Mouse (Mus musculus) brown adipose tissue, adult 24 weeks (tissue): Measurements from ENCODE around the gene Edil3. TPM values are rescaled to one million over a fixed set of nuclear protein-coding genes. Genes with fewer than 3 reads are reported as not detected.
"Not testable (repeated sequence)": the region's sequence is repeated elsewhere in the genome, so short reads cannot be mapped to it uniquely, and the experiment has no call there.

Experiments
- H3K27ac ChIP-seq: fragments of 200-500 bp; replicated peaks from 2 replicates; pipeline ENCODE4 v1.5.1; 2012; ENCODE audit warnings: low read depth, mild to moderate bottlenecking, low read length
- H3K4me1 ChIP-seq: fragments of 200-500 bp; 2 replicates; pipeline ENCODE4 v1.6.1; 2012; ENCODE audit warnings: low read length, mixed read lengths; ENCODE audit not compliant: control insufficient read depth, insufficient read depth, insufficient read length
- H3K4me3 ChIP-seq: fragments of 200-500 bp; 2 replicates; pipeline ENCODE4 v1.5.1; 2012; ENCODE audit warnings: low read depth, mild to moderate bottlenecking, low read length, moderate library complexity; ENCODE audit not compliant: insufficient read depth
- polyA plus RNA-seq: library from polyadenylated mRNA; stranded (reverse); fragments of >200 nt; gene quantifications from 2 replicates; pipeline ENCODE4 v1.2.4, GENCODE M21; 2012; ENCODE audit not compliant: missing spikeins, insufficient read depth, insufficient read length

Edil3 gene
- polyA plus RNA-seq, 1 experiment, result 0.32 TPM

GRCm38 (mm10) chr13:88879960-88880359 is 58.7 kb downstream of the Edil3 start:
- H3K4me3 ChIP-seq, result no peak overlapping the region
- H3K4me1 ChIP-seq, result no peaks in the 10 kb centered on the region
- H3K27ac ChIP-seq, result no peak overlapping the region

DNA sequence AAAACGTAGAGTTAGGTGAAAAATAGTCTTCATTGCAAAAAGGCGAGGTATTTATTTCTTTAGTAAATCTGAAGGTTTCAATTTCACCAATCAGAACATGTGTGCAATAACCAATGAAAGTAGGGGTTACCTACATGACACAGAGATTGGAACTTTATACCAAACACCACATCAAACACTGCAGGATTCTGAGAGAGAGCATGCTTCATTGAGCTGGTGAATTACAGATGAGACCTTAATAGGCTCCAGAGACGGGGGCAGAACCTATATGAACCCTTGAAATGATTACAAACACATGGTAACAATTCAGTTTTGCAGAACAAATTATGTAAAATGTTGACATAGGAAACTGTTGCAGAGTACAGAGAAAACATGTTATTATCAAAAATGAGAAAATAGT is 69.5 kb downstream of the Edil3 start:
- no peak overlapping the region for H3K4me3 ChIP-seq
- no peaks in the 10 kb centered on the region for H3K4me1 ChIP-seq
- H3K27ac ChIP-seq, result no peak overlapping the region

- H3K4me3 ChIP-seq, result no peak overlapping the region
- H3K27ac ChIP-seq, result no peak overlapping the region
- H3K4me1 ChIP-seq, result no peaks in the 10 kb centered on the region
These were observed 78.8 kb downstream of the Edil3 start for GRCm38 (mm10) chr13:88900046-88900445.

- no peak overlapping the region for H3K4me3 ChIP-seq
- H3K4me1 ChIP-seq, result no peaks in the 10 kb centered on the region
- no peak overlapping the region for H3K27ac ChIP-seq
These were observed 86.1 kb downstream of the Edil3 start for GRCm38 (mm10) chr13:88907405-88907804.

- no peak overlapping the region for H3K27ac ChIP-seq
These were observed 86.9 kb downstream of the Edil3 start for GRCm38 (mm10) chr13:88908187-88908586.

DNA sequence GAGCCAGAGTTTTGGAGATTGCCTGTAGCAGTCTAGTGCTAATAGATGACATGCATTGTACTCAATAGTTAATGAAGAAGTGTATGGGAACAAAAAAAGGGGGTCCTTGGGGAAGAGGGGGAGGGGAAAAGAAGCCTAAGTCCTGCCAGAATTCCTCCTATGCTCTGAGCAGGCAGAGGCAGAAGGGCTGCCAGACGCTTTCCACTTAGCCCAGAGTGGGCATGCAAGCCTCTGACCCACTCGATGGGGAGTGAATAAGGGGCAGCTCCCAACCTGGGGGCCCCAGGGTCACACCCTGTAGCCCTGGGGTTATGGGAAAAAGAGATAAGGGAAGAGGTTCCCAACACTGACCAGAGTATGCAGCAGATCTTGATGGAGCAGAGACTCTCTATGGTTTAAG is 95.2 kb downstream of the Edil3 start:
- no peaks in the 10 kb centered on the region for H3K4me1 ChIP-seq
- no peak overlapping the region for H3K4me3 ChIP-seq
- H3K27ac ChIP-seq, result no peak overlapping the region

More at GRCm38 (mm10) chr13:88908187-88908586, 86.9 kb downstream of the Edil3 start:
- Histone ChIP-seq H3K4me1 (no peaks in the 10 kb centered on the region), H3K4me3 (no peak overlapping the region)

- Histone ChIP-seq H3K4me1 (no peaks in the 10 kb centered on the region), H3K27ac (no peak overlapping the region), H3K4me3 (no peak overlapping the region)
These were observed 108.4 kb downstream of the Edil3 start for GRCm38 (mm10) chr13:88929626-88930025.

- no peaks in the 10 kb centered on the region for H3K4me1 ChIP-seq
- no peak overlapping the region for H3K27ac ChIP-seq
- no peak overlapping the region for H3K4me3 ChIP-seq
These were observed 117.3 kb downstream of the Edil3 start for GRCm38 (mm10) chr13:88938564-88938963.

GRCm38 (mm10) chr13:88972355-88972754 is 151.1 kb downstream of the Edil3 start:
- H3K4me1 ChIP-seq, result no peaks in the 10 kb centered on the region
- no peak overlapping the region for H3K27ac ChIP-seq
- no peak overlapping the region for H3K4me3 ChIP-seq

DNA sequence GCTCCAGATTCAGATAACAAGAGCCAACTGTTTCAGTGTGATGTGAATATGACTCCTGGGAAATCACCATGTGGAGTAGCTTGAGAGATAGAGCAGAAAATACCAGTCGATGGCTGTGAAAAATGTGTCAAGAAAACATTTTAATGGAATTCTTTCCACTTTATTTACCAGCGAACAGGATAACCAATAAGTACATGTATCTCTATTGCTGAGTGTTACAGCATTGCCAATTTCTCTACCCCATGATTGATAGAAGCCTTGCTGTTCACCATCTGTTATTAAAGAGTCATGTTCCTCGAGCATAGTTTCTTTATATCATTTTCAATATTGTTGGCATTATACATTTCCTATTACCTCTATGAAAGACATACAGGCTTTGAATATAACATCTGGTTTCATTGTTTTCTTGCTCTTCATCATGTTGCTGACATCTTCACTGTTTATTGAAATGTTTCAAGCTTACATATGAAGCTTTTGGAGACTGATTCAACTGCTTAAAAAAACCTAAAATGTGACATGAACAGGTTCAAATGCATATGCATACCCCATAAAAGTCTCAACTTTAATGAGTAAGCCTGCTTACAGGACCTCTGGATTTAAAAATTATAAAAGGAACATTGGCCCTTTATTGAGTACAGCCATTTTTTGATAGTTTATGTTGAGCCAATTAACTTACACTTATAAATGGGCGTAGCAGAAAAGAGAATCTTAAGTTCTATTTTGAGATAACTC is 186.6 kb downstream of the Edil3 start:
- no peaks in the 10 kb centered on the region for H3K4me1 ChIP-seq
- no peak overlapping the region for H3K4me3 ChIP-seq
- no peak overlapping the region for H3K27ac ChIP-seq

GRCm38 (mm10) chr13:89012500-89012899 is 191.2 kb downstream of the Edil3 start:
- Histone ChIP-seq H3K4me1 (no peaks in the 10 kb centered on the region), H3K27ac (no peak overlapping the region), H3K4me3 (no peak overlapping the region)

- Histone ChIP-seq H3K4me1 (no peaks in the 10 kb centered on the region), H3K27ac (no peak overlapping the region), H3K4me3 (no peak overlapping the region)
These were observed 208.7 kb downstream of the Edil3 start for GRCm38 (mm10) chr13:89029817-89030539.

- no peaks in the 10 kb centered on the region for H3K4me1 ChIP-seq
- no peak overlapping the region for H3K4me3 ChIP-seq
- no peak overlapping the region for H3K27ac ChIP-seq
These were observed 214.4 kb downstream of the Edil3 start for GRCm38 (mm10) chr13:89035711-89036110.

GRCm38 (mm10) chr13:89041495-89041894 is 220.2 kb downstream of the Edil3 start:
- no peak overlapping the region for H3K4me3 ChIP-seq
- H3K4me1 ChIP-seq, result no peaks in the 10 kb centered on the region
- no peak overlapping the region for H3K27ac ChIP-seq

- not testable (repeated sequence) for H3K4me1 ChIP-seq, H3K27ac ChIP-seq, H3K4me3 ChIP-seq
These were observed 248.9 kb downstream of the Edil3 start for GRCm38 (mm10) chr13:89070132-89070531.

DNA sequence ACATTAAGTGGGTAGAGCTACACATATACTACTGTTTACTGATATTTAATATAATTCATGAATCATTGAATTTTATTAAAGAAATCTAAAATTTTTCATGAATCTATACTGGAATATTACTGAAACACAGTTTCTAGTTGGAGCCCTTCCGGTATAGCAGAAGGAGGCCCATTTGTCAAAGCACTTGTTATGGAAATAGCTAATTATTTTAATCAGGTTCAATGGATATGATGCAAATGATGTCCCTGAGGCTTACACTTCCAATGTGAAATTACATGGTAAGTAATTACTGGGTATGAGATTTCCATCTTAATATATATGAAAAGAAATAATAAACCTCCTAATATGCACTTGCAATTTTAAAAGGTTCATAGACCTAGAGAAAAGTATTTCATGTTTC is 254.9 kb downstream of the Edil3 start:
- Histone ChIP-seq H3K27ac (no peak overlapping the region), H3K4me1 (no peaks in the 10 kb centered on the region), H3K4me3 (no peak overlapping the region)
